In the genomic region with DNA sequence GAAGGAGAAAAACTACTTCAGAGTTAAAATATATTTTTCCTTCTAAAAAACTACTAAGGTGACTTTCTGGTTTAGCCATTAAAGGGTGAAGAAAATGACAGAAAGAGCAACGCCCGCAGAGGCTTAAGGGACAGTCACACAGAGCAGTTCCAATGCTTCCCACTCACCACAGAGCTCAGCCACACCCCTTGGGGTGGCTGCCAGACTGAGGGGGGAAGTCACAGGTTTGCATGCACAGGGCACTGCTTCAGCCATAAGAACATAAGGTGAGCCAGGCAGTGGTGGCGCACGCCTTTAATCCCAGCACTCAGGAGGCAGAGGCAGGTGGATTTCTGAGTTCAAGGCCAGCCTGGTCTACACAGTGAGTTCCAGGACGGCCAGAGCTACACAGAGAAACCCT, we compare ENCODE assay signal across 14 mouse cellular contexts. TPM values are rescaled to one million over a fixed set of nuclear protein-coding genes. Genes with fewer than 3 reads are reported as not detected.
DNase-seq lines count a peak whose midpoint lies in the region; ATAC-seq and TF ChIP-seq lines count a peak whose summit lies in the region.
"Had no signal": no experiment of that assay in that cellular context is flagged by ENCODE, and none has a peak within 500 bp of the region (broad histone marks: within the 10 kb centered on the region; RNA-seq: fewer than 3 reads in every experiment).

No protein-coding gene starts in this region.

- 80% methylated on average over 5 of the region's 5 CpGs for WGBS in lung, postnatal 0 days

- no peak for TF ChIP-seq POLR2A in MEL (IDR thresholded peaks at IDR 0.05; ENCODE audit: control insufficient read depth in 1 of 2, insufficient read depth in 1 of 2, low read depth in 1 of 2, low read length in 2 of 2, poor library complexity in 1 of 2)

- H3K79me2 ChIP-seq in MEL (ENCODE audit: control insufficient read depth, insufficient read depth, low read length, poor library complexity) = no peaks in the 10 kb centered on the region

- no peak for TF ChIP-seq CTCF in lung, postnatal 0 days (IDR thresholded peaks at IDR 0.05)
- no peak for TF ChIP-seq CTCF in MEL (IDR thresholded peaks at IDR 0.05 in 2 of 3, conservative IDR thresholded peaks at IDR 0.05 in 1 of 3; ENCODE audit: control insufficient read depth in 1 of 3, insufficient read depth in 1 of 3, low read depth in 2 of 3, low read length in 3 of 3, poor library complexity in 1 of 3, severe bottlenecking in 1 of 3)

- no peak overlapping the region for H3K9ac ChIP-seq in lung, postnatal 0 days (replicated peaks; ENCODE audit: low read depth)
- H3K9ac ChIP-seq in MEL (ENCODE audit: control insufficient read depth, low read depth, low read length, poor library complexity, severe bottlenecking) = no peak overlapping the region
- H3K9ac ChIP-seq: embryonic facial prominence, embryonic 15.5 days; midbrain, embryonic 13.5 days had no signal

- no peak for TF ChIP-seq EP300 in lung, postnatal 0 days (IDR thresholded peaks at IDR 0.05)
- TF ChIP-seq EP300 in MEL (IDR thresholded peaks at IDR 0.05; ENCODE audit: low read depth in 1 of 2, low read length in 2 of 2) = no peak

- intact Hi-C loops in heart, postnatal 36 days (cut with DNase I) = no loop called here

- no peaks in the 10 kb centered on the region for H3K4me1 ChIP-seq in lung, postnatal 0 days (ENCODE audit: insufficient read depth, low read depth, low read length)
- no peaks in the 10 kb centered on the region for H3K4me1 ChIP-seq in MEL (ENCODE audit: control insufficient read depth in 1 of 2, insufficient read depth in 2 of 2, low read length in 2 of 2)
- H3K4me1 ChIP-seq: embryonic facial prominence, embryonic 15.5 days; hindbrain, embryonic 10.5 days; midbrain, embryonic 13.5 days had no signal

- no peak for ATAC-seq in lung, postnatal 0 days
- ATAC-seq: midbrain, embryonic 13.5 days had no signal

- no peak overlapping the region for H3K4me2 ChIP-seq in lung, postnatal 0 days (replicated peaks; ENCODE audit: low read depth, low read length)
- H3K4me2 ChIP-seq: embryonic facial prominence, embryonic 15.5 days; midbrain, embryonic 13.5 days had no signal

- TF ChIP-seq RAD21 in MEL (IDR thresholded peaks at IDR 0.05; ENCODE audit: low read depth, low read length) = no peak

- no peak overlapping the region for H3K4me3 ChIP-seq in lung, postnatal 0 days (ENCODE audit: low read depth, low read length)
- H3K4me3 ChIP-seq in MEL (ENCODE audit: control insufficient read depth in 1 of 2, insufficient read depth in 1 of 2, low read depth in 2 of 2, low read length in 2 of 2) = no peak overlapping the region
- H3K4me3 ChIP-seq: embryonic facial prominence, embryonic 15.5 days; hindbrain, embryonic 10.5 days; midbrain, embryonic 13.5 days had no signal

- H3K9me3 ChIP-seq in lung, postnatal 0 days (ENCODE audit: low read length) = no peaks in the 10 kb centered on the region
- no peaks in the 10 kb centered on the region for H3K9me3 ChIP-seq in MEL (replicated peaks; ENCODE audit: insufficient read depth, low read length)
- H3K9me3 ChIP-seq: embryonic facial prominence, embryonic 15.5 days; hindbrain, embryonic 10.5 days; midbrain, embryonic 13.5 days had no signal

- H3K36me3 ChIP-seq in lung, postnatal 0 days (ENCODE audit: insufficient read depth, low read length) = peaks cover 62% of the 10 kb centered on the region
- peaks cover 0 to 15% of the 10 kb centered on the region in 2 experiments; a peak in 3 of 4 replicates for H3K36me3 ChIP-seq in MEL (ENCODE audit: control insufficient read depth in 1 of 2, insufficient read depth in 2 of 2, low read length in 2 of 2)

- no peak overlapping the region for H3K27ac ChIP-seq in lung, postnatal 0 days (ENCODE audit: low read length)
- H3K27ac ChIP-seq in MEL (ENCODE audit: control insufficient read depth, low read depth, low read length) = no peak overlapping the region
- H3K27ac ChIP-seq: embryonic facial prominence, embryonic 15.5 days; hindbrain, embryonic 10.5 days; midbrain, embryonic 13.5 days had no signal

- H3K27me3 ChIP-seq in lung, postnatal 0 days (replicated peaks; ENCODE audit: insufficient read depth, low read length) = no peaks in the 10 kb centered on the region
- no peaks in the 10 kb centered on the region for H3K27me3 ChIP-seq in MEL (ENCODE audit: control insufficient read depth in 1 of 2, insufficient read depth in 2 of 2, low read length in 2 of 2)
- H3K27me3 ChIP-seq: embryonic facial prominence, embryonic 15.5 days; midbrain, embryonic 13.5 days had no signal

- DNase-seq in heart, postnatal 36 days = peak; percentile 33 to 41
- DNase-seq in heart, adult 8-10 months (ENCODE audit: low spot score) = no peak
- DNase-seq in lung, adult 18-20 months = peak; percentile 27 to 35
- no peak for DNase-seq in lung, postnatal 0 days (ENCODE audit: low spot score)
- peak; percentile 78 for DNase-seq in MEL (ENCODE audit: low read depth, low spot score)
- peak; percentile 49 for DNase-seq in gonadal fat pad, adult 2 months (ENCODE audit: low read depth)
- DNase-seq in right cerebral cortex, adult 18-20 months = no peak
- DNase-seq: adrenal gland, adult 8-10 months; gastrocnemius, postnatal 25 days; lung, postnatal 14 days; thymus, postnatal 25 days had no signal

TF ChIP-seq in MEL, 35 proteins besides CTCF, POLR2A, EP300 and RAD21:
- TF ChIP-seq MAX (IDR thresholded peaks at IDR 0.05; ENCODE audit: low read length) (no peak), BHLHE40 (IDR thresholded peaks at IDR 0.05; ENCODE audit: borderline replicate concordance, low read depth, low read length) (no peak), USF1 (IDR thresholded peaks at IDR 0.05; ENCODE audit: low read depth, low read length) (no peak), MEF2A (IDR thresholded peaks at IDR 0.05; ENCODE audit: extremely low read depth, insufficient replicate concordance, low read depth, low read length, poor library complexity, severe bottlenecking) (no peak), KAT2A (conservative IDR thresholded peaks at IDR 0.05; ENCODE audit: low read depth, low read length) (no peak), MAZ (IDR thresholded peaks at IDR 0.05; ENCODE audit: low read depth, low read length) (no peak), GATA1 (IDR thresholded peaks at IDR 0.05; ENCODE audit: low read depth, low read length) (no peak), POLR2AphosphoS2 (IDR thresholded peaks at IDR 0.05; ENCODE audit: low read length) (no peak), USF2 (IDR thresholded peaks at IDR 0.05; ENCODE audit: borderline replicate concordance in 1 of 2, insufficient read depth in 1 of 2, low read depth in 1 of 2, low read length in 2 of 2) (no peak), UBTF (IDR thresholded peaks at IDR 0.05; ENCODE audit: borderline replicate concordance, insufficient read depth, low read depth, low read length) (no peak)

RNA-seq across cellular contexts. Expression of a gene that starts 28.9 kb away (rescaled TPM):
- total RNA-seq in heart, postnatal 36 days (2021) = 10 to 100 TPM; 30.9 to 42.3 TPM
- total RNA-seq in heart, adult 8-10 months (2022) = 10 to 100 TPM; 28.0 to 34.3 (median 30.1) TPM
- polyA plus RNA-seq in lung, postnatal 0 days (2015; fragmentation: Nextera tagmentation; extraction: Ambion mirVana) = 110 and 115 TPM in 2 replicates
- 140 and 180 TPM in 2 replicates for total RNA-seq in MEL (2012; rRNA removed)
- polyA plus RNA-seq in MEL (2012; ENCODE audit: insufficient read depth in 1 of 2, insufficient read length in 2 of 2, low read depth in 1 of 2, low replicate concordance in 2 of 2, missing spikeins in 1 of 2) = 100 to 1,000 TPM; 110 to 184 TPM
- polyA plus RNA-seq in gonadal fat pad, adult 2 months (2012; rRNA removed) = 50.3 and 56.1 TPM in 2 replicates

RNA-seq across cellular contexts. Expression of a gene that starts 29.7 kb away (rescaled TPM):
- 10 to 100 TPM; 28.7 to 32.0 TPM for total RNA-seq in heart, postnatal 36 days (2021)
- total RNA-seq in heart, adult 8-10 months (2022) = 10 to 100 TPM; 27.9 to 34.6 (median 30.5) TPM
- 36.5 and 39.1 TPM in 2 replicates for polyA plus RNA-seq in lung, postnatal 0 days (2015; fragmentation: Nextera tagmentation; extraction: Ambion mirVana)
- 24.0 and 29.1 TPM in 2 replicates for total RNA-seq in MEL (2012; rRNA removed)
- polyA plus RNA-seq in MEL (2012; ENCODE audit: insufficient read depth in 1 of 2, insufficient read length in 2 of 2, low read depth in 1 of 2, low replicate concordance in 2 of 2, missing spikeins in 1 of 2) = 10 to 100 TPM; 64.9 to 71.7 TPM
- 34.7 and 38.7 TPM in 2 replicates for polyA plus RNA-seq in gonadal fat pad, adult 2 months (2012; rRNA removed)

RNA-seq across cellular contexts. Expression of a gene that starts 38.0 kb away (rescaled TPM):
- total RNA-seq in heart, postnatal 36 days (2021) = 1 to 10 TPM; 3.7 to 5.4 TPM
- total RNA-seq in heart, adult 8-10 months (2022) = 1 to 10 TPM; 4.2 to 5.0 (median 4.9) TPM
- 9.4 and 10.0 TPM in 2 replicates for polyA plus RNA-seq in lung, postnatal 0 days (2015; fragmentation: Nextera tagmentation; extraction: Ambion mirVana)
- 10.4 and 13.6 TPM in 2 replicates for total RNA-seq in MEL (2012; rRNA removed)
- polyA plus RNA-seq in MEL (2012; ENCODE audit: insufficient read depth in 1 of 2, insufficient read length in 2 of 2, low read depth in 1 of 2, low replicate concordance in 2 of 2, missing spikeins in 1 of 2) = 10 to 100 TPM in 1 of 2 experiments, not detected in 1; 21.1 TPM
- polyA plus RNA-seq in gonadal fat pad, adult 2 months (2012; rRNA removed) = 11.4 and 11.7 TPM in 2 replicates

RNA-seq across cellular contexts. Expression of a gene that starts 54.8 kb away (rescaled TPM):
- 10 to 100 TPM; 16.0 to 17.2 TPM for total RNA-seq in heart, postnatal 36 days (2021)
- 10 to 100 TPM; 18.4 to 19.2 (median 18.5) TPM for total RNA-seq in heart, adult 8-10 months (2022)
- 88.2 and 89.4 TPM in 2 replicates for polyA plus RNA-seq in lung, postnatal 0 days (2015; fragmentation: Nextera tagmentation; extraction: Ambion mirVana)
- total RNA-seq in MEL (2012; rRNA removed) = 18.3 and 18.8 TPM in 2 replicates
- 100 to 1,000 TPM in 1 of 2 experiments, 10 to 100 TPM in 1; 67.2 to 211 TPM for polyA plus RNA-seq in MEL (2012; ENCODE audit: insufficient read depth in 1 of 2, insufficient read length in 2 of 2, low read depth in 1 of 2, low replicate concordance in 2 of 2, missing spikeins in 1 of 2)
- polyA plus RNA-seq in gonadal fat pad, adult 2 months (2012; rRNA removed) = 118 TPM in 2 replicates

Comparison
In these comparisons a context has a peak if more than half of its experiments do, and no peak if none do; other contexts are left out.
1. DNase-seq: peak in heart, postnatal 36 days (2 of 2), lung, adult 18-20 months (2 of 2), MEL (single experiment) and gonadal fat pad, adult 2 months (single experiment); none in heart, adult 8-10 months (single experiment), lung, postnatal 0 days (single experiment) and right cerebral cortex, adult 18-20 months (single experiment).